8 mouse cellular contexts compared by ENCODE assay signal in genomic region chr9:13888981-13889380, GRCm38 (mm10).
"Had no signal": no experiment of that assay in that cellular context is flagged by ENCODE, and none has a peak within 500 bp of the region (broad histone marks: within the 10 kb centered on the region; RNA-seq: fewer than 3 reads in every experiment).

No protein-coding gene starts in this region.

- H3K27me3 ChIP-seq: limb, embryonic 12.5 days; liver, embryonic 13.5 days; lung, embryonic 15.5 days; neural tube, embryonic 12.5 days had no signal

- H3K4me3 ChIP-seq: limb, embryonic 12.5 days; liver, embryonic 13.5 days; lung, embryonic 15.5 days; megakaryocyte, embryonic 14.5 days; myocyte; neural tube, embryonic 12.5 days had no signal

- H3K36me3 ChIP-seq: limb, embryonic 12.5 days; liver, embryonic 13.5 days; lung, embryonic 15.5 days; neural tube, embryonic 12.5 days had no signal

- H3K4me1 ChIP-seq: liver, embryonic 13.5 days; megakaryocyte, embryonic 14.5 days; neural tube, embryonic 12.5 days had no signal

- H3K9me3 ChIP-seq: liver, embryonic 13.5 days; neural tube, embryonic 12.5 days had no signal

- H3K27ac ChIP-seq: limb, embryonic 12.5 days; liver, embryonic 13.5 days; lung, embryonic 15.5 days; macrophage; neural tube, embryonic 12.5 days had no signal

- H3K9ac ChIP-seq: limb, embryonic 12.5 days; liver, embryonic 13.5 days; liver, postnatal 0 days; lung, embryonic 15.5 days had no signal

- H3K4me2 ChIP-seq: limb, embryonic 12.5 days; liver, embryonic 13.5 days; lung, embryonic 15.5 days; neural tube, embryonic 12.5 days had no signal
